Mouse (Mus musculus): ENCODE measurements around the gene Aldh3b3.

GRCm38 (mm10) chr19:3946715-3947114, 11.7 kb upstream of the Aldh3b3 start:
- TF ChIP-seq POLR2A (IDR thresholded peaks at IDR 0.05; ENCODE audit: insufficient read length, low read depth) (no peak), POLR2AphosphoS2 (IDR thresholded peaks at IDR 0.05; ENCODE audit: insufficient read length, low read depth) (no peak), USF1 (IDR thresholded peaks at IDR 0.05; ENCODE audit: low read depth) (no peak), TCF3 (IDR thresholded peaks at IDR 0.05; ENCODE audit: insufficient read length, low read depth) (no peak), MAX (IDR thresholded peaks at IDR 0.05; ENCODE audit: low read depth) (no peak), TCF12 (IDR thresholded peaks at IDR 0.05; ENCODE audit: insufficient read depth, poor library complexity, severe bottlenecking) (no peak), SRF (IDR thresholded peaks at IDR 0.05; ENCODE audit: control insufficient read depth, insufficient read length, low read depth) (no peak), CEBPB (IDR thresholded peaks at IDR 0.05; ENCODE audit: insufficient read depth, poor library complexity, severe bottlenecking) (no peak)

Measured in myocyte (in vitro differentiated cells).